Mouse (Mus musculus): Measurements from ENCODE around the gene Btbd9.

- TF ChIP-seq CTCF (conservative IDR thresholded peaks at IDR 0.05; ENCODE audit: insufficient read depth, insufficient read length, low read depth, low read length) (no peak), POLR2A (IDR thresholded peaks at IDR 0.05; ENCODE audit: low read depth, low read length) (no peak)
Observed at GRCm38 (mm10) chr17:30454155-30454861, 122.0 kb downstream of the Btbd9 start.
